Mouse (Mus musculus) hindbrain, embryonic 12.5 days (tissue): ENCODE data around the gene Olfr1047. TPM values are rescaled to one million over a fixed set of nuclear protein-coding genes. Genes with fewer than 3 reads are reported as not detected.
"Not testable (repeated sequence)": the region's sequence is repeated elsewhere in the genome, so short reads cannot be mapped to it uniquely, and the experiment has no call there.

ENCODE experiments used
- ATAC-seq: fragments of 200-750 bp; cut with Nextera tagmentation; 2 replicates; pipeline ENCODE4 v1.8.0; 2017; ENCODE audit warnings: moderate TSS enrichment; ENCODE audit not compliant: low FRiP score
- H3K27ac ChIP-seq: fragments of 300-500 bp; sonication (generic); 2 replicates; pipeline ENCODE4 v1.5.1; 2016; ENCODE audit warnings: mild to moderate bottlenecking
- H3K27me3 ChIP-seq: fragments of 300-500 bp; sonication (generic); 2 replicates; pipeline ENCODE4 v1.6.1; 2016; ENCODE audit warnings: mild to moderate bottlenecking
- H3K36me3 ChIP-seq: fragments of 300-500 bp; sonication (generic); 2 replicates; pipeline ENCODE4 v1.6.1; 2016; ENCODE audit warnings: mild to moderate bottlenecking
- H3K4me1 ChIP-seq: fragments of 300-500 bp; sonication (generic); 2 replicates; pipeline ENCODE4 v1.6.1; 2016
- H3K4me2 ChIP-seq: fragments of 300-500 bp; sonication (generic); replicated peaks from 2 replicates; pipeline ENCODE4 v1.6.1; 2016; ENCODE audit warnings: mild to moderate bottlenecking
- H3K4me3 ChIP-seq: fragments of 300-500 bp; sonication (generic); 2 replicates; pipeline ENCODE4 v1.5.1; 2016; ENCODE audit warnings: mild to moderate bottlenecking
- H3K9ac ChIP-seq: fragments of 300-500 bp; sonication (generic); 2 replicates; pipeline ENCODE4 v1.6.1; 2016; ENCODE audit warnings: mild to moderate bottlenecking, moderate library complexity
- H3K9me3 ChIP-seq: fragments of 300-500 bp; sonication (generic); replicated peaks from 2 replicates; pipeline ENCODE4 v1.6.1; 2016; ENCODE audit warnings: mild to moderate bottlenecking
- WGBS: fragments of 180-500 bp; shearing (Covaris S2); methylation state at CpG from one replicate; pipeline ENCODE4 v1.1.7; 2016; 5-methylcytosine and 5-hydroxymethylcytosine counted together
- polyA plus RNA-seq: library from polyadenylated mRNA; unstranded; fragments of >200 nt; fragmentation: Nextera tagmentation; extraction: Ambion mirVana; gene quantifications from 2 replicates; pipeline ENCODE4 v1.2.1, GENCODE M21; 2016

Olfr1047 gene
- not detected in 2 replicates for polyA plus RNA-seq

GRCm38 (mm10) chr2:86231301-86231700 is at the start of gene Olfr1047:
TSS of gene Olfr1047 (minus strand) at chr2:86231401.
- Histone ChIP-seq H3K27me3 (no peaks in the 10 kb centered on the region), H3K9me3 (no peaks in the 10 kb centered on the region), H3K4me2 (no peak within 1 kb of the TSS), H3K36me3 (no peaks in the 10 kb centered on the region), H3K4me3 (no peak within 1 kb of the TSS), H3K4me1 (no peaks in the 10 kb centered on the region), H3K27ac (no peak within 1 kb of the TSS), H3K9ac (no peak within 1 kb of the TSS)
- no peak for ATAC-seq
- WGBS: 85% methylated on average over 1 of the region's 1 CpGs

GRCm38 (mm10) chr2:86278988-86279387 is 47.8 kb upstream of the Olfr1047 start, which contains the start of gene Olfr1051:
TSS of gene Olfr1051 (minus strand) at chr2:86279088.
- not testable (repeated sequence) for H3K27ac ChIP-seq, ATAC-seq, H3K4me1 ChIP-seq, H3K9ac ChIP-seq, H3K36me3 ChIP-seq, H3K9me3 ChIP-seq, H3K4me3 ChIP-seq, H3K4me2 ChIP-seq, H3K27me3 ChIP-seq

GRCm38 (mm10) chr2:86258228-86258627 is 27.0 kb upstream of the Olfr1047 start, which contains the start of gene Olfr1049:
TSS of gene Olfr1049 (minus strand) at chr2:86258328.
- not testable (repeated sequence) for H3K27ac ChIP-seq, H3K4me2 ChIP-seq, H3K9me3 ChIP-seq, H3K36me3 ChIP-seq, H3K9ac ChIP-seq, H3K4me1 ChIP-seq, H3K27me3 ChIP-seq, ATAC-seq, H3K4me3 ChIP-seq

- H3K36me3 ChIP-seq: no peaks in the 10 kb centered on the region
- ATAC-seq: no peak
Measured at GRCm38 (mm10) chr2:86240189-86240588, 9.0 kb upstream of the Olfr1047 start, which contains the start of gene Olfr1048. TSS of gene Olfr1048 (minus strand) at chr2:86240289.

GRCm38 (mm10) chr2:86219214-86219613 is 12.0 kb downstream of the Olfr1047 start, which contains the start of gene Olfr1046:
TSS of gene Olfr1046 (minus strand) at chr2:86219314.
- H3K4me3 ChIP-seq: no peak within 1 kb of the TSS
- no peaks in the 10 kb centered on the region for H3K4me1 ChIP-seq
- no peak within 1 kb of the TSS for H3K9ac ChIP-seq
- WGBS: 83% methylated on average over 2 of the region's 2 CpGs
- no peak within 1 kb of the TSS for H3K27ac ChIP-seq
- H3K9me3 ChIP-seq: no peaks in the 10 kb centered on the region
- no peak within 1 kb of the TSS for H3K4me2 ChIP-seq
- no peak for ATAC-seq
- no peaks in the 10 kb centered on the region for H3K36me3 ChIP-seq
- H3K27me3 ChIP-seq: no peaks in the 10 kb centered on the region

More at GRCm38 (mm10) chr2:86240189-86240588, 9.0 kb upstream of the Olfr1047 start, which contains the start of gene Olfr1048:
- no peaks in the 10 kb centered on the region for H3K4me1 ChIP-seq
- no peak within 1 kb of the TSS for H3K4me2 ChIP-seq
- no peaks in the 10 kb centered on the region for H3K27me3 ChIP-seq
- no peak within 1 kb of the TSS for H3K27ac ChIP-seq
- no peak within 1 kb of the TSS for H3K4me3 ChIP-seq
- H3K9me3 ChIP-seq: no peaks in the 10 kb centered on the region
- no peak within 1 kb of the TSS for H3K9ac ChIP-seq

GRCm38 (mm10) chr2:86202909-86203308 is 28.3 kb downstream of the Olfr1047 start, which contains the start of gene Olfr1045:
TSS of gene Olfr1045 (minus strand) at chr2:86203009.
- Histone ChIP-seq H3K4me1 (no peaks in the 10 kb centered on the region), H3K36me3 (no peaks in the 10 kb centered on the region), H3K27ac (no peak within 1 kb of the TSS), H3K9me3 (no peaks in the 10 kb centered on the region), H3K27me3 (no peaks in the 10 kb centered on the region), H3K4me3 (no peak within 1 kb of the TSS), H3K4me2 (no peak within 1 kb of the TSS), H3K9ac (no peak within 1 kb of the TSS)
- no peak for ATAC-seq

- 59% methylated on average over 1 of the region's 1 CpGs for WGBS
- Histone ChIP-seq H3K9ac (no peak overlapping the region), H3K27ac (no peak overlapping the region), H3K9me3 (no peaks in the 10 kb centered on the region), H3K4me1 (no peaks in the 10 kb centered on the region), H3K4me3 (no peak overlapping the region), H3K4me2 (no peak overlapping the region), H3K36me3 (no peaks in the 10 kb centered on the region), H3K27me3 (no peaks in the 10 kb centered on the region)
- no peak for ATAC-seq
Measured at GRCm38 (mm10) chr2:86195863-86196262, 35.3 kb downstream of the Olfr1047 start.

GRCm38 (mm10) chr2:86185583-86185982 is 45.6 kb downstream of the Olfr1047 start, which contains the start of gene Olfr52:
TSS of gene Olfr52 (minus strand) at chr2:86185683.
- Histone ChIP-seq H3K4me3 (no peak within 1 kb of the TSS), H3K4me1 (no peaks in the 10 kb centered on the region), H3K9ac (no peak within 1 kb of the TSS), H3K27me3 (no peaks in the 10 kb centered on the region), H3K4me2 (no peak within 1 kb of the TSS), H3K9me3 (no peaks in the 10 kb centered on the region), H3K36me3 (no peaks in the 10 kb centered on the region), H3K27ac (no peak within 1 kb of the TSS)
- ATAC-seq: no peak

- 67% methylated on average over 3 of the region's 3 CpGs for WGBS
- H3K9me3 ChIP-seq: no peaks in the 10 kb centered on the region
- no peaks in the 10 kb centered on the region for H3K36me3 ChIP-seq
- H3K4me3 ChIP-seq: no peak overlapping the region
- H3K4me1 ChIP-seq: no peaks in the 10 kb centered on the region
- no peak for ATAC-seq
- H3K27me3 ChIP-seq: no peaks in the 10 kb centered on the region
- no peak overlapping the region for H3K9ac ChIP-seq
- no peak overlapping the region for H3K4me2 ChIP-seq
- no peak overlapping the region for H3K27ac ChIP-seq
Measured at GRCm38 (mm10) chr2:86179950-86180349, 51.3 kb downstream of the Olfr1047 start.

- no peaks in the 10 kb centered on the region for H3K27me3 ChIP-seq
- no peak within 1 kb of the TSS for H3K9ac ChIP-seq
- no peak within 1 kb of the TSS for H3K27ac ChIP-seq
- no peaks in the 10 kb centered on the region for H3K4me1 ChIP-seq
- H3K4me3 ChIP-seq: no peak within 1 kb of the TSS
- H3K9me3 ChIP-seq: no peaks in the 10 kb centered on the region
- ATAC-seq: no peak
- no peak within 1 kb of the TSS for H3K4me2 ChIP-seq
- H3K36me3 ChIP-seq: no peaks in the 10 kb centered on the region
Measured at GRCm38 (mm10) chr2:86177720-86178119, 53.5 kb downstream of the Olfr1047 start, which contains the start of gene Olfr1044. TSS of gene Olfr1044 (minus strand) at chr2:86177820.

Other genes with a start within 250 kb of the Olfr1047 start
- not detected in 2 replicates for gene Olfr1031, start 241.1 kb downstream of the Olfr1047 start, polyA plus RNA-seq
- not detected in 2 replicates for gene Olfr1032, start 225.9 kb downstream of the Olfr1047 start, polyA plus RNA-seq
- not detected in 2 replicates for gene Olfr1033, start 210.8 kb downstream of the Olfr1047 start, polyA plus RNA-seq
- gene Olfr1034, start 185.5 kb downstream of the Olfr1047 start, polyA plus RNA-seq: not detected in 2 replicates
- gene Olfr1036, start 157.4 kb downstream of the Olfr1047 start, polyA plus RNA-seq: not detected in 2 replicates
- gene Olfr1037, start 144.0 kb downstream of the Olfr1047 start, polyA plus RNA-seq: not detected in 2 replicates
- gene Olfr1039, start 95.5 kb downstream of the Olfr1047 start, polyA plus RNA-seq: not detected in 2 replicates
- not detected in 2 replicates for gene Olfr1040, start 84.7 kb downstream of the Olfr1047 start, polyA plus RNA-seq
- not detected in 2 replicates for gene Olfr1042, start 69.6 kb downstream of the Olfr1047 start, polyA plus RNA-seq
- not detected in 2 replicates for gene Olfr1043, start 63.9 kb downstream of the Olfr1047 start, polyA plus RNA-seq
- gene Olfr1044, start 53.6 kb downstream of the Olfr1047 start, polyA plus RNA-seq: not detected in 2 replicates
- not detected in 2 replicates for gene Olfr52, start 45.7 kb downstream of the Olfr1047 start, polyA plus RNA-seq
- gene Olfr1045, start 28.4 kb downstream of the Olfr1047 start, polyA plus RNA-seq: not detected in 2 replicates
- not detected in 2 replicates for gene Olfr1046, start 12.1 kb downstream of the Olfr1047 start, polyA plus RNA-seq
- gene Olfr1048, start 8.9 kb upstream of the Olfr1047 start, polyA plus RNA-seq: not detected in 2 replicates
- gene Olfr1049, start 26.9 kb upstream of the Olfr1047 start, polyA plus RNA-seq: not detected in 2 replicates
- not detected in 2 replicates for gene Olfr1051, start 47.7 kb upstream of the Olfr1047 start, polyA plus RNA-seq
- not detected in 2 replicates for gene Olfr1052, start 61.1 kb upstream of the Olfr1047 start, polyA plus RNA-seq
- gene Olfr1053, start 83.9 kb upstream of the Olfr1047 start, polyA plus RNA-seq: not detected in 2 replicates
- gene Olfr1054, start 104.0 kb upstream of the Olfr1047 start, polyA plus RNA-seq: not detected in 2 replicates
- not detected in 2 replicates for gene Olfr1055, start 118.9 kb upstream of the Olfr1047 start, polyA plus RNA-seq
- gene Olfr1056, start 131.1 kb upstream of the Olfr1047 start, polyA plus RNA-seq: not detected in 2 replicates
- not detected in 2 replicates for gene Olfr1057, start 147.0 kb upstream of the Olfr1047 start, polyA plus RNA-seq
- gene Olfr1058, start 157.2 kb upstream of the Olfr1047 start, polyA plus RNA-seq: not detected in 2 replicates
- not detected in 2 replicates for gene Olfr1061, start 182.6 kb upstream of the Olfr1047 start, polyA plus RNA-seq
- not detected in 2 replicates for gene Olfr1062, start 195.3 kb upstream of the Olfr1047 start, polyA plus RNA-seq
- not detected in 2 replicates for gene Olfr1065, start 219.2 kb upstream of the Olfr1047 start, polyA plus RNA-seq
- not detected in 2 replicates for gene Olfr1066, start 224.9 kb upstream of the Olfr1047 start, polyA plus RNA-seq